Mouse (Mus musculus) C2C12 (cell line): ENCODE data around the gene Olfr523. TPM values are rescaled to one million over a fixed set of nuclear protein-coding genes. Genes with fewer than 3 reads are reported as not detected.
A peak's percentile ranks its signal among the peaks of the same experiment; 100 is the strongest.

ENCODE experiments used
- H3K27me3 ChIP-seq: one replicate; pipeline ENCODE4 v1.6.1; 2011; ENCODE audit not compliant: control insufficient read depth, insufficient read depth, insufficient read length
- H3K36me3 ChIP-seq: one replicate; pipeline ENCODE4 v1.6.1; 2011; ENCODE audit not compliant: control insufficient read depth, insufficient read depth
- H3K4me3 ChIP-seq: one replicate; pipeline ENCODE4 v1.5.1; 2011; ENCODE audit warnings: mild to moderate bottlenecking, control low read depth; ENCODE audit not compliant: poor library complexity, insufficient read depth, severe bottlenecking
- H3K79me2 ChIP-seq: one replicate; pipeline ENCODE4 v1.6.1; 2011; ENCODE audit not compliant: control insufficient read depth, insufficient read depth
- H3K79me3 ChIP-seq: one replicate; pipeline ENCODE4 v1.6.1; 2011; ENCODE audit warnings: low read depth, control low read depth
- H3ac ChIP-seq: one replicate; pipeline ENCODE3; 2011; ENCODE audit warnings: low read depth; ENCODE audit not compliant: control insufficient read depth, insufficient read length
- CEBPB ChIP-seq: IDR thresholded peaks from one replicate; pipeline ENCODE4 v1.6.1; 2011; ENCODE audit warnings: low read depth, mild to moderate bottlenecking, control low read depth, moderate library complexity
- CTCF ChIP-seq: IDR thresholded peaks from one replicate; pipeline ENCODE4 v1.5.1; 2011; ENCODE audit not compliant: control insufficient read depth, insufficient read depth, insufficient read length
- FOSL1 ChIP-seq: IDR thresholded peaks from one replicate; pipeline ENCODE4 v1.8.0; 2011; ENCODE audit warnings: mild to moderate bottlenecking, low read length; ENCODE audit not compliant: poor library complexity, insufficient read depth, severe bottlenecking
- MAX ChIP-seq: IDR thresholded peaks from one replicate; pipeline ENCODE4 v1.6.1; 2011; ENCODE audit warnings: mild to moderate bottlenecking, control low read depth
- MYOD1 ChIP-seq: IDR thresholded peaks from one replicate; pipeline ENCODE4 v1.6.1; 2011; ENCODE audit warnings: low read depth; ENCODE audit not compliant: control insufficient read depth, insufficient read length
- MYOG ChIP-seq: IDR thresholded peaks from one replicate; pipeline ENCODE4 v1.6.1; 2011; ENCODE audit not compliant: control insufficient read depth, insufficient read length; ENCODE audit errors: extremely low read depth
- USF1 ChIP-seq: IDR thresholded peaks from one replicate; pipeline ENCODE4 v1.6.1; 2011; ENCODE audit warnings: low read depth, mild to moderate bottlenecking, control low read depth, moderate library complexity
- polyA plus RNA-seq: library from polyadenylated mRNA; unstranded; fragments of >200 nt; fragmentation: generic; extraction: Trizol; gene quantifications from one replicate; pipeline ENCODE4 v1.2.1, GENCODE M21; 2012; ENCODE audit warnings: missing spikeins

Gene Olfr523
- polyA plus RNA-seq, 1 experiment = not detected

GRCm38 (mm10) chr7:140213841-140214240, 40.8 kb downstream of the Olfr523 start:
- Histone ChIP-seq H3K27me3 (no peaks in the 10 kb centered on the region), H3ac (no peak overlapping the region), H3K36me3 (no peaks in the 10 kb centered on the region), H3K4me3 (no peak overlapping the region), H3K79me3 (no peaks in the 10 kb centered on the region), H3K79me2 (no peaks in the 10 kb centered on the region)
- TF ChIP-seq FOSL1 = peak; percentile 64
- TF ChIP-seq MYOD1 = peak; percentile 95
- TF ChIP-seq MYOG = no peak
- peak; percentile 23 for TF ChIP-seq MAX
- no peak for TF ChIP-seq USF1
- no peak for TF ChIP-seq CEBPB
- no peak for TF ChIP-seq CTCF

DNA sequence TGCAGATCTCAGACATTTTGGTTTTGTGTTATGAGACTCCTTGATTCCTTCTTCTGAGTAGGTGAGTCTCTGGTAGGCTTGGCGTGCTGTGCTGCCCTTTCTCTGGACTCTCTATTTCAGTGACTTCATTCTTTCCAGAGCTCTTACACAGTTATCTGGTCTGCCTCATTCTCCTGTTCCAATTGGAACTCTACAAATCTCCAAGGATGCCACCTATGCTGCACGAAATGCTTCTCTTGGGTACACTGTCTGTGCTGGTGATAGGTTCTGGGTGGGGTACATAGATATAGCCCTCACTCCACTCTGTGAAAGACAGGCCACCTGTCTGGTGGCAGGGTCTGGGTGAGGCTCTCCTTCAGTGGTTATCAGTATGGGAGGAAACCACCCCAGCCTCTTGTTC, 45.0 kb downstream of the Olfr523 start, which contains the start of gene Cd163l1:
Gene Cd163l1, plus strand, starts transcription at position 301 of the 400 bp plus-strand sequence.
- H3K4me3 ChIP-seq = no peak within 1 kb of the TSS
- H3K36me3 ChIP-seq = no peaks in the 10 kb centered on the region
- H3K79me2 ChIP-seq = no peaks in the 10 kb centered on the region
- no peak within 1 kb of the TSS for H3ac ChIP-seq
- H3K79me3 ChIP-seq = no peaks in the 10 kb centered on the region
- H3K27me3 ChIP-seq = no peaks in the 10 kb centered on the region
- TF ChIP-seq FOSL1 (no peak), CEBPB (no peak), USF1 (no peak), MYOG (no peak)

DNA sequence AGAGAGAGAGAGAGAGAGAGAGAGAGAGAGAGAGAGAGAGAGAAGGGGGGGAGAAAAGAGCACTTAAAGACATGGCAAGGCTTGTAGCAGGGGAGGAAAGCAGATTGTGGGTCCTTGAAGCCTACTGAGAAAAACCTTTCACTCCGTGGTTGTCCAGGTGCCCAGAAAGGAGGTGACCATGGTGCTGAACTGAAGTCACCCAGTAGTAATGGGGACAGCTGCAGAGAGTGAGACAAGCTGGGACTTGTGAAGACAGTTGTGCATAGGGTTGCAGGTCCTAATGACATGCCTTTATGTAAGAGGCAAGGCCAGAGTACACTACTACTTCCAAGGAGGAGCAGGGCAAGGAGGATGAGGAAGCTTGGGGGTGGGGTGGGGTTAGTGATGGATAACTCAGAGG, 46.3 kb downstream of the Olfr523 start:
- TF ChIP-seq USF1 (no peak), CTCF (no peak), MYOG (no peak), MYOD1 (no peak), FOSL1 (no peak), MAX (no peak), CEBPB (no peak)

DNA sequence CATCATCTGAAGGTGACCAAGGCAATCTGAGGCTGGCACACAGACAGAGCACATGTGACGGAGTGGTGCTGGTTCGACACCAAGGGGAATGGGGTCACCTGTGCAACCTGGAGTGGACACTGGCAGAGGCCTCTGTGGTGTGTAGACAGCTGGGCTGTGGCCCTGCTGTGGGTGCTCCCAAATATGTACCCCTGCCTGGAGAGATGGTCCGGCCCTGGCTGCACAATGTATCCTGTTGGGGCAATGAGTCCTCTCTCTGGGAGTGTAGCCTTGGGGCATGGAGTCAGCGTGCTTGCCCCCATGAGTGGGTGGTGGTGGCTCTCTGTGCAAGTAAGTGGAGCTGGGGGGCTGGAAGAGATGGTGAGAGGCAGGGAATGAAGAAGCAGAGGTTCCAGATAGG, 47.4 kb downstream of the Olfr523 start:
- no peaks in the 10 kb centered on the region for H3K79me2 ChIP-seq
- H3K4me3 ChIP-seq = no peak overlapping the region
- no peaks in the 10 kb centered on the region for H3K27me3 ChIP-seq
- no peak overlapping the region for H3ac ChIP-seq
- no peaks in the 10 kb centered on the region for H3K79me3 ChIP-seq
- no peak for TF ChIP-seq FOSL1
- TF ChIP-seq CEBPB = no peak
- no peak for TF ChIP-seq MAX
- no peaks in the 10 kb centered on the region for H3K36me3 ChIP-seq

More for the DNA sequence above, 46.3 kb downstream of the Olfr523 start:
- Histone ChIP-seq H3K79me3 (no peaks in the 10 kb centered on the region), H3K4me3 (no peak overlapping the region), H3K36me3 (no peaks in the 10 kb centered on the region), H3K27me3 (no peaks in the 10 kb centered on the region), H3ac (no peak overlapping the region), H3K79me2 (no peaks in the 10 kb centered on the region)

- H3ac ChIP-seq = no peak overlapping the region
- no peaks in the 10 kb centered on the region for H3K27me3 ChIP-seq
- H3K4me3 ChIP-seq = no peak overlapping the region
- H3K79me2 ChIP-seq = no peaks in the 10 kb centered on the region
- TF ChIP-seq FOSL1 = no peak
- TF ChIP-seq CEBPB = no peak
- TF ChIP-seq MAX = no peak
- no peak for TF ChIP-seq CTCF
- no peak for TF ChIP-seq USF1
- no peak for TF ChIP-seq MYOD1
- no peak for TF ChIP-seq MYOG
- no peaks in the 10 kb centered on the region for H3K79me3 ChIP-seq
- no peaks in the 10 kb centered on the region for H3K36me3 ChIP-seq
Measured at GRCm38 (mm10) chr7:140224209-140224608, 51.2 kb downstream of the Olfr523 start.

Other genes starting within 250 kb of the Olfr523 start
- not detected for gene Utf1, start 229.4 kb upstream of the Olfr523 start, polyA plus RNA-seq
- 0.08 TPM for gene 6430531B16Rik, start 194.5 kb upstream of the Olfr523 start, polyA plus RNA-seq
- gene Adam8, start 180.7 kb upstream of the Olfr523 start, polyA plus RNA-seq = 3.7 TPM
- 55.8 TPM for gene Zfp511, start 136.8 kb upstream of the Olfr523 start, polyA plus RNA-seq
- 31.7 TPM for gene Tubgcp2, start 136.5 kb upstream of the Olfr523 start, polyA plus RNA-seq
- 0.01 TPM for gene Msx3, start 124.1 kb upstream of the Olfr523 start, polyA plus RNA-seq
- gene Caly, start 90.7 kb upstream of the Olfr523 start, polyA plus RNA-seq = not detected
- gene Prap1, start 79.8 kb upstream of the Olfr523 start, polyA plus RNA-seq = not detected
- 21.5 TPM for gene Fuom, start 70.8 kb upstream of the Olfr523 start, polyA plus RNA-seq
- gene Paox, start 57.4 kb upstream of the Olfr523 start, polyA plus RNA-seq = 10.1 TPM
- 149 TPM for gene Echs1, start 56.7 kb upstream of the Olfr523 start, polyA plus RNA-seq
- gene Mtg1, start 35.7 kb upstream of the Olfr523 start, polyA plus RNA-seq = 16.9 TPM
- not detected for gene Sprn, start 18.3 kb upstream of the Olfr523 start, polyA plus RNA-seq
- gene Olfr522, start 8.5 kb upstream of the Olfr523 start, polyA plus RNA-seq = not detected
- gene Olfr524, start 32.7 kb downstream of the Olfr523 start, polyA plus RNA-seq = not detected
- gene Cd163l1, start 45.0 kb downstream of the Olfr523 start, polyA plus RNA-seq = not detected
- not detected for gene 5830411N06Rik, start 74.1 kb downstream of the Olfr523 start, polyA plus RNA-seq
- not detected for gene Olfr525, start 147.6 kb downstream of the Olfr523 start, polyA plus RNA-seq
- not detected for gene Olfr527, start 160.8 kb downstream of the Olfr523 start, polyA plus RNA-seq
- gene Olfr60, start 188.5 kb downstream of the Olfr523 start, polyA plus RNA-seq = not detected
- not detected for gene Olfr530, start 203.1 kb downstream of the Olfr523 start, polyA plus RNA-seq
- not detected for gene Olfr531, start 229.7 kb downstream of the Olfr523 start, polyA plus RNA-seq
- not detected for gene Olfr532, start 248.4 kb downstream of the Olfr523 start, polyA plus RNA-seq